Mouse (Mus musculus) ES-Bruce4 (cell line): ENCODE results near the gene Dlk2. TPM values are rescaled to one million over a fixed set of nuclear protein-coding genes. Genes with fewer than 3 reads are reported as not detected.

Source experiments
- H3K27ac ChIP-seq: 2 replicates; pipeline ENCODE4 v1.5.1; 2012; ENCODE audit warnings: low read length, inconsistent platforms; ENCODE audit not compliant: insufficient read depth
- H3K27me3 ChIP-seq: 2 replicates; pipeline ENCODE4 v1.6.1; 2012; ENCODE audit warnings: mild to moderate bottlenecking, low read length, inconsistent platforms; ENCODE audit not compliant: control insufficient read depth, poor library complexity, insufficient read depth, severe bottlenecking
- H3K36me3 ChIP-seq: 2 replicates; pipeline ENCODE4 v1.6.1; 2012; ENCODE audit warnings: inconsistent platforms, mild to moderate bottlenecking, low read length, moderate library complexity; ENCODE audit not compliant: control insufficient read depth, poor library complexity, insufficient read depth, severe bottlenecking
- H3K4me1 ChIP-seq: one replicate; pipeline ENCODE4 v1.8.1; 2011; ENCODE audit warnings: low read length; ENCODE audit not compliant: control insufficient read depth, insufficient read depth
- H3K4me3 ChIP-seq: 2 replicates; pipeline ENCODE4 v1.5.1; 2011; ENCODE audit warnings: low read depth, mild to moderate bottlenecking, low read length
- H3K9ac ChIP-seq: 2 replicates; pipeline ENCODE4 v1.6.1; 2012; ENCODE audit warnings: low read depth, mild to moderate bottlenecking, inconsistent platforms; ENCODE audit not compliant: poor library complexity, severe bottlenecking
- H3K9me3 ChIP-seq: replicated peaks from 2 replicates; pipeline ENCODE4 v1.6.1; 2012; ENCODE audit warnings: mild to moderate bottlenecking, low read length, inconsistent platforms; ENCODE audit not compliant: control insufficient read depth, poor library complexity, insufficient read depth, severe bottlenecking
- CTCF ChIP-seq: IDR thresholded peaks from one replicate; pipeline ENCODE4 v1.8.1; 2011; ENCODE audit warnings: low read depth, low read length
- EP300 ChIP-seq: IDR thresholded peaks from 2 replicates; pipeline ENCODE4 v1.6.1; 2011; ENCODE audit warnings: low read depth, low read length; ENCODE audit not compliant: insufficient read depth
- POLR2A ChIP-seq: IDR thresholded peaks from one replicate; pipeline ENCODE4 v1.8.1; 2011; ENCODE audit warnings: low read length; ENCODE audit not compliant: insufficient read depth
- polyA plus RNA-seq: library from polyadenylated mRNA; stranded (reverse); fragments of >200 nt; gene quantifications from 2 replicates; pipeline ENCODE4 v1.2.4, GENCODE M21; 2011; ENCODE audit warnings: low read depth; ENCODE audit not compliant: missing spikeins, insufficient read depth, insufficient read length

Gene Dlk2
- polyA plus RNA-seq, 1 experiment, result 0.91 TPM

DNA sequence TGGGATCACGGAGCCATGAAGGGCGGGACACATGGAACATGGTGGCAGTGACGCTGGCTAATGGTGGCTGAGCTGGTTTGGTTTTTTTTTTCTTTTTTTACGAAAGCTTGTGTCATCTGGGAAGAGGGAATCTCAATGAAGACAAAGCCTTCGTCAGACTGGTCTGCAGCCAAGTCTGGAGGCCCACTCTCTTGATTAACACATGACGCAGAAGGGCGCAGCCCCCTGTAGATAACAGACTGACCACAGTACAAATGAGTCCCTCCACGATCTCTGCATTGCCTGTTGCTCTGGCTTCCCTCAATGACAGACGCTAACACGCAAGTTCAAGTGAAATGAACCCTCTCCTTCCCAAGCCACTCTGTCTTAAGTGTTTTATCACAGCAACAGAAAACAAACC, 21.7 kb upstream of the Dlk2 start:
- no peak overlapping the region for H3K27ac ChIP-seq
- H3K36me3 ChIP-seq, result peaks cover 37% of the 10 kb centered on the region
- H3K27me3 ChIP-seq, result no peaks in the 10 kb centered on the region
- H3K9me3 ChIP-seq, result no peaks in the 10 kb centered on the region
- peaks cover 4% of the 10 kb centered on the region for H3K4me1 ChIP-seq
- no peak for TF ChIP-seq POLR2A
- H3K4me3 ChIP-seq, result no peak overlapping the region
- no peak overlapping the region for H3K9ac ChIP-seq

GRCm38 (mm10) chr17:46277586-46277985, 19.6 kb upstream of the Dlk2 start:
- no peak overlapping the region for H3K4me3 ChIP-seq
- peaks cover 30% of the 10 kb centered on the region for H3K36me3 ChIP-seq
- no peak overlapping the region for H3K9ac ChIP-seq
- peaks cover 4% of the 10 kb centered on the region for H3K4me1 ChIP-seq
- H3K9me3 ChIP-seq, result no peaks in the 10 kb centered on the region
- H3K27ac ChIP-seq, result no peak overlapping the region
- TF ChIP-seq CTCF (no peak), POLR2A (no peak), EP300 (no peak)
- no peaks in the 10 kb centered on the region for H3K27me3 ChIP-seq

DNA sequence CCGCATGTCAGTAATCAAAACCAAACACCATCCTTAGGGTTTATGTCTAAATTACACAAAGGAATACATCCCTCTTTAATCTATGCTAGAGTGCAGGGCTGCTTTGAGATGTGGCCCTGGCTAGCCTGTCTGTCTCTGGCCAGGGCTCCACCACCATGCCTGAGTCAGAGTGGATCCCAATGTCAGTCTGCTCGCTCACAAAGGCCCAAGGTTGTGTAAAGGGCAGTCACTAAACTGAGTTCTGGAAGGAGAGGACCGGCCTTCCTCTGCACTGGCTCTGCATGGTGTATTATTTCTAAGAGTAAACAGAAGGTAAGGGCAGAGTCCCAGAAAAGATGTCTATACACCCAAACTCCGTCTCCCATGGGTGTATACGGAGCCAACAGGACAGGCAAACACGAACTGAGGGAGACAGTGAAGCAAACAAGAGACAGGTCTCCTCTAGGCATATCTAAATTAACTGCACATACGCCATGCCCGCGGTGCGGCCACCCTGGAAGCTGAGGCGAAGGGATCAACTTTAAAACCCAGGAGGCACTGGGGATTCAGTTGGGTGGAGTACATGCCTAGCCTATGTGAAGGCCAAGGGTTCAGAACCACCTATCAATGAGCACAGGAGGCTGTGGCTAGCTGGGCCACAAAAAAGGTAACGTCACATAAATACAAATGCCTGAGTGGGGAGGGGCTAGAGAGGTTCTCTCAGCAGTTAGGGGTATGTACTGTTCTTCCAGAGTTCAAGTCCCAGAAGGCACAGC, 19.0 kb upstream of the Dlk2 start:
- Histone ChIP-seq H3K36me3 (peaks cover 30% of the 10 kb centered on the region), H3K4me1 (peaks cover 4% of the 10 kb centered on the region), H3K9ac (no peak overlapping the region), H3K9me3 (no peaks in the 10 kb centered on the region), H3K27me3 (no peaks in the 10 kb centered on the region), H3K27ac (no peak overlapping the region), H3K4me3 (no peak overlapping the region)
- no peak for TF ChIP-seq POLR2A
- TF ChIP-seq CTCF, result no peak
- TF ChIP-seq EP300, result no peak

- no peaks in the 10 kb centered on the region for H3K27me3 ChIP-seq
- H3K4me1 ChIP-seq, result peaks cover 15% of the 10 kb centered on the region
- H3K9me3 ChIP-seq, result no peaks in the 10 kb centered on the region
- H3K36me3 ChIP-seq, result peaks cover 22% of the 10 kb centered on the region
- peak within 1 kb of the TSS; percentile 90 for H3K9ac ChIP-seq
- peak; percentile 11 for TF ChIP-seq POLR2A
- no peak for TF ChIP-seq CTCF
- peak within 1 kb of the TSS; percentile 87 for H3K27ac ChIP-seq
- peak within 1 kb of the TSS; percentile 96 for H3K4me3 ChIP-seq
These were observed 14.6 kb upstream of the Dlk2 start, which contains the start of gene Tjap1 for GRCm38 (mm10) chr17:46282483-46283123. Tjap1 (minus strand) TSS chr17:46283026.

DNA sequence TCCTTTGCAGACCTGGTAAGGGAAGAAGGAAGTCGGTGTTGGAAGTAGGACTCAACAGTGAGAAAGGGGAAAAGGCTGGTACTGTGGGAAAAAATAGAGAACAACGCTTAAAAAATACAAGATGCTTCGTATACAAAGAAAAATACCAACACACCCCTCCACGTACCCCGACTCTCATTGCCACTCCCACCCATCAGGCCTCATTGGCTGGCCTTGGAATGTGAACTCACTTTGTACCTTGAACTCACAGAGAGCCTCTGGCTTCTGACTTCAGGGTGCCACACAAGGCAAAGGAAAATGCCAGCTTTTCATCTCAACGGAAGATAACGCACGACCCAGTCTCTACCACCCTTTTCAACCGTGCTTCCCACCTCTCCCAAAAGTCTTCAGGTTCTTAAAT, 14.1 kb upstream of the Dlk2 start:
- Histone ChIP-seq H3K9me3 (no peaks in the 10 kb centered on the region), H3K9ac (peak overlapping the region; percentile 90), H3K27me3 (no peaks in the 10 kb centered on the region), H3K36me3 (peaks cover 21% of the 10 kb centered on the region), H3K4me1 (peaks cover 16% of the 10 kb centered on the region), H3K4me3 (0 out of 2 replicates have a peak overlapping the region, but pooled peaks have one; percentile 9), H3K27ac (peak overlapping the region; percentile 53)
- TF ChIP-seq CTCF, result no peak
- no peak for TF ChIP-seq EP300
- TF ChIP-seq POLR2A, result peak; percentile 4

DNA sequence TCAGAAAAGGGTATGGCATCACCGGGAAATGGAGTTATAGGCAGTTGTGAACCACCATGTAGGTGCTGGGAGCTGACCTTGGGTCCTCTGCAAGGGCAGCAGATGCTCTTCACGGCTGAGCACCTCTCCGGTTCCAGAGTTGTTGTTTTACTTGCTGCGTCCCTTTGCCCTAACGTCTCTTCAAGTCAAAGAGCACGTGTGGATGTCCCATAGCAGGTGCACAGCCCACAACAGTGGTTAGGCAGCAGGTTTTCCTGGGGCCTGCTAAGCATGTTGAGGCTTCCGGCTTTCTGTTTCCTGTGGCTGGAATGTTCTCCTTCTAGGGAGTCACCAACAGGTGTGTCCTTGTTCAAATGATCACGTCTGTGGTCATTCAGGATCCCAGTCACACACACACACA, 13.3 kb upstream of the Dlk2 start:
- Histone ChIP-seq H3K9me3 (no peaks in the 10 kb centered on the region), H3K9ac (no peak overlapping the region), H3K27ac (no peak overlapping the region), H3K4me1 (peaks cover 18% of the 10 kb centered on the region), H3K4me3 (no peak overlapping the region), H3K27me3 (no peaks in the 10 kb centered on the region), H3K36me3 (peaks cover 17% of the 10 kb centered on the region)
- no peak for TF ChIP-seq POLR2A
- TF ChIP-seq CTCF, result no peak
- no peak for TF ChIP-seq EP300
